In genomic region chr8:3552240-3552639, GRCm38 (mm10) we compare ENCODE assay signal across 26 mouse cellular contexts. TPM values are rescaled to one million over a fixed set of nuclear protein-coding genes. Genes with fewer than 3 reads are reported as not detected.
"Had no signal": no experiment of that assay in that cellular context is flagged by ENCODE, and none has a peak within 500 bp of the region (broad histone marks: within the 10 kb centered on the region; RNA-seq: fewer than 3 reads in every experiment).

No protein-coding gene starts in this region.

- H3K36me3 ChIP-seq: limb, embryonic 12.5 days; limb, embryonic 15.5 days; liver, embryonic 12.5 days; midbrain, embryonic 12.5 days; midbrain, embryonic 15.5 days; neural tube, embryonic 12.5 days; neural tube, embryonic 15.5 days had no signal

- H3K9me3 ChIP-seq: limb, embryonic 12.5 days; limb, embryonic 15.5 days; liver, embryonic 12.5 days; midbrain, embryonic 12.5 days; midbrain, embryonic 15.5 days; neural tube, embryonic 12.5 days; neural tube, embryonic 15.5 days had no signal

- H3K27ac ChIP-seq: kidney, postnatal 0 days; limb, embryonic 12.5 days; limb, embryonic 15.5 days; liver, embryonic 12.5 days; macrophage; midbrain, embryonic 12.5 days; midbrain, embryonic 15.5 days; neural tube, embryonic 12.5 days; neural tube, embryonic 15.5 days; stomach, postnatal 0 days had no signal

- H3K27me3 ChIP-seq: limb, embryonic 12.5 days; limb, embryonic 15.5 days; liver, embryonic 12.5 days; midbrain, embryonic 15.5 days; neural tube, embryonic 12.5 days; neural tube, embryonic 15.5 days had no signal

- H3K4me2 ChIP-seq: limb, embryonic 12.5 days; limb, embryonic 15.5 days; liver, embryonic 12.5 days; lung, embryonic 14.5 days; midbrain, embryonic 12.5 days; midbrain, embryonic 15.5 days; neural tube, embryonic 12.5 days; neural tube, embryonic 15.5 days had no signal

- ATAC-seq: liver, embryonic 12.5 days; lung, postnatal 0 days; midbrain, embryonic 15.5 days had no signal

- H3K4me1 ChIP-seq: limb, embryonic 12.5 days; limb, embryonic 15.5 days; liver, embryonic 12.5 days; midbrain, embryonic 12.5 days; midbrain, embryonic 15.5 days; neural tube, embryonic 12.5 days; neural tube, embryonic 15.5 days had no signal

- H3K9ac ChIP-seq: limb, embryonic 12.5 days; limb, embryonic 15.5 days; liver, embryonic 12.5 days; lung, embryonic 14.5 days; midbrain, embryonic 12.5 days; midbrain, embryonic 15.5 days; neural tube, embryonic 12.5 days; neural tube, embryonic 15.5 days had no signal

- H3K4me3 ChIP-seq: limb, embryonic 12.5 days; limb, embryonic 15.5 days; liver, embryonic 12.5 days; midbrain, embryonic 12.5 days; midbrain, embryonic 15.5 days; neural tube, embryonic 12.5 days; neural tube, embryonic 15.5 days had no signal

- DNase-seq: kidney, adult 9 months; kidney, postnatal 4 days; left cerebral cortex, postnatal 4 days; lung, embryonic 14.5 days; right cerebral cortex, adult 18-20 months; right cerebral cortex, postnatal 14 days; right cerebral cortex, postnatal 4 days; thymus, adult 2 months; thymus, postnatal 14 days; thymus, postnatal 4 days had no signal

RNA-seq across cellular contexts. Expression of gene C330021F23Rik, which starts 15.6 kb away (rescaled TPM):
- total RNA-seq: layer of hippocampus, adult 18-20 months; layer of hippocampus, postnatal 14 days; left cerebral cortex, adult 8-10 months; left cerebral cortex, postnatal 14 days; left cerebral cortex, postnatal 4 days; megakaryocyte, adult 5-6 weeks had no signal
- polyA plus RNA-seq: macrophage; thymus, adult 2 months had no signal
